Mouse (Mus musculus): ENCODE data around the gene Kcnj13. TPM values are rescaled to one million over a fixed set of nuclear protein-coding genes. Genes with fewer than 3 reads are reported as not detected.

Kcnj13 gene
- total RNA-seq (2022) = 1 to 10 TPM; 3.8 to 9.9 (median 5.2) TPM

GRCm38 (mm10) chr1:87394594-87394993, at the start of gene Kcnj13:
Gene Kcnj13 (minus strand): TSS chr1:87394729.
- no peak for DNase-seq (ENCODE audit: low spot score in 2 of 2)

GRCm38 (mm10) chr1:87436583-87436982, 42.1 kb upstream of the Kcnj13 start:
- DNase-seq (ENCODE audit: low spot score in 2 of 2) = no peak

GRCm38 (mm10) chr1:87435125-87435524, 40.6 kb upstream of the Kcnj13 start:
- DNase-seq (ENCODE audit: low spot score in 2 of 2) = no peak

GRCm38 (mm10) chr1:87418733-87419132, 24.2 kb upstream of the Kcnj13 start:
- DNase-seq (ENCODE audit: low spot score in 2 of 2) = no peak

GRCm38 (mm10) chr1:87409380-87409779, 14.9 kb upstream of the Kcnj13 start:
- DNase-seq (ENCODE audit: low spot score in 2 of 2) = no peak

- no peak for DNase-seq (ENCODE audit: low spot score in 2 of 2)
Observed at GRCm38 (mm10) chr1:87406012-87406411, 11.5 kb upstream of the Kcnj13 start.

- no peak for DNase-seq (ENCODE audit: low spot score in 2 of 2)
Observed at GRCm38 (mm10) chr1:87404710-87405109, 10.2 kb upstream of the Kcnj13 start.

GRCm38 (mm10) chr1:87396923-87397586, 2.5 kb upstream of the Kcnj13 start:
- DNase-seq (ENCODE audit: low spot score in 2 of 2) = no peak

GRCm38 (mm10) chr1:87393444-87394195, 909 bp downstream of the Kcnj13 start:
- no peak for DNase-seq (ENCODE audit: low spot score in 2 of 2)

- no peak for DNase-seq (ENCODE audit: low spot score in 2 of 2)
Observed at GRCm38 (mm10) chr1:87386436-87387092, 8.0 kb downstream of the Kcnj13 start.

GRCm38 (mm10) chr1:87381152-87381551, 13.4 kb downstream of the Kcnj13 start:
- no peak for DNase-seq (ENCODE audit: low spot score in 2 of 2)

- DNase-seq (ENCODE audit: low spot score in 2 of 2) = no peak
Observed at GRCm38 (mm10) chr1:87379919-87380318, 14.6 kb downstream of the Kcnj13 start.

- DNase-seq (ENCODE audit: low spot score in 2 of 2) = no peak
Observed at GRCm38 (mm10) chr1:87378024-87378560, 16.4 kb downstream of the Kcnj13 start.

GRCm38 (mm10) chr1:87360276-87360675, 34.3 kb downstream of the Kcnj13 start:
- DNase-seq (ENCODE audit: low spot score in 2 of 2) = no peak

- no peak for DNase-seq (ENCODE audit: low spot score in 2 of 2)
Observed at GRCm38 (mm10) chr1:87350576-87350975, 44.0 kb downstream of the Kcnj13 start.

Other genes with a start within 250 kb of the Kcnj13 start
- 10 to 100 TPM; 15.6 to 23.3 (median 17.4) TPM for gene Ecel1, start 238.2 kb downstream of the Kcnj13 start, total RNA-seq (2022)
- 1 to 10 TPM; 1.8 to 4.2 (median 2.8) TPM for gene Prss56, start 211.4 kb downstream of the Kcnj13 start, total RNA-seq (2022)
- gene Chrnd, start 204.1 kb downstream of the Kcnj13 start, total RNA-seq (2022) = not detected
- gene Chrng, start 190.1 kb downstream of the Kcnj13 start, total RNA-seq (2022) = not detected
- 10 to 100 TPM; 57.6 to 68.2 (median 58.9) TPM for gene Eif4e2, start 180.8 kb downstream of the Kcnj13 start, total RNA-seq (2022)
- 10 to 100 TPM; 16.4 to 18.6 (median 17.5) TPM for gene Efhd1, start 130.4 kb downstream of the Kcnj13 start, total RNA-seq (2022)
- gene Gigyf2, start 67.7 kb downstream of the Kcnj13 start, total RNA-seq (2022) = 100 to 1,000 TPM; 121 to 154 (median 142) TPM
- gene Snorc, start 75.5 kb upstream of the Kcnj13 start, total RNA-seq (2022) = 1 to 10 TPM in 1 of 4 experiments, not detected in 3; 1.2 TPM
- 1 to 10 TPM; 6.7 to 8.0 (median 7.6) TPM for gene Neu2, start 115.2 kb upstream of the Kcnj13 start, total RNA-seq (2022)
- 100 to 1,000 TPM; 351 to 426 (median 388) TPM for gene Ngef, start 179.1 kb upstream of the Kcnj13 start, total RNA-seq (2022)
- gene Inpp5d, start 225.6 kb upstream of the Kcnj13 start, total RNA-seq (2022) = 10 to 100 TPM; 21.6 to 40.6 (median 29.6) TPM